Mouse (Mus musculus): ENCODE measurements around the gene Brd7. TPM values are rescaled to one million over a fixed set of nuclear protein-coding genes. Genes with fewer than 3 reads are reported as not detected.

Gene Brd7
- polyA plus RNA-seq, 1 experiment from 2014 or later = 61.3 TPM

GRCm38 (mm10) chr8:88305814-88306213 is 56.2 kb downstream of the Brd7 start:
- 74% methylated on average over 4 of the region's 4 CpGs for WGBS (ENCODE audit: insufficient replicate concordance)
- Histone ChIP-seq H3K27ac (no peak overlapping the region), H3K9me3 (replicated peaks) (no peaks in the 10 kb centered on the region), H3K9ac (no peak overlapping the region), H3K4me1 (peaks cover 55% of the 10 kb centered on the region), H3K4me3 (no peak overlapping the region), H3K36me3 (peaks cover 76% of the 10 kb centered on the region), H3K27me3 (replicated peaks) (no peaks in the 10 kb centered on the region), H3K4me2 (no peak overlapping the region)
- ATAC-seq = no peak

DNA sequence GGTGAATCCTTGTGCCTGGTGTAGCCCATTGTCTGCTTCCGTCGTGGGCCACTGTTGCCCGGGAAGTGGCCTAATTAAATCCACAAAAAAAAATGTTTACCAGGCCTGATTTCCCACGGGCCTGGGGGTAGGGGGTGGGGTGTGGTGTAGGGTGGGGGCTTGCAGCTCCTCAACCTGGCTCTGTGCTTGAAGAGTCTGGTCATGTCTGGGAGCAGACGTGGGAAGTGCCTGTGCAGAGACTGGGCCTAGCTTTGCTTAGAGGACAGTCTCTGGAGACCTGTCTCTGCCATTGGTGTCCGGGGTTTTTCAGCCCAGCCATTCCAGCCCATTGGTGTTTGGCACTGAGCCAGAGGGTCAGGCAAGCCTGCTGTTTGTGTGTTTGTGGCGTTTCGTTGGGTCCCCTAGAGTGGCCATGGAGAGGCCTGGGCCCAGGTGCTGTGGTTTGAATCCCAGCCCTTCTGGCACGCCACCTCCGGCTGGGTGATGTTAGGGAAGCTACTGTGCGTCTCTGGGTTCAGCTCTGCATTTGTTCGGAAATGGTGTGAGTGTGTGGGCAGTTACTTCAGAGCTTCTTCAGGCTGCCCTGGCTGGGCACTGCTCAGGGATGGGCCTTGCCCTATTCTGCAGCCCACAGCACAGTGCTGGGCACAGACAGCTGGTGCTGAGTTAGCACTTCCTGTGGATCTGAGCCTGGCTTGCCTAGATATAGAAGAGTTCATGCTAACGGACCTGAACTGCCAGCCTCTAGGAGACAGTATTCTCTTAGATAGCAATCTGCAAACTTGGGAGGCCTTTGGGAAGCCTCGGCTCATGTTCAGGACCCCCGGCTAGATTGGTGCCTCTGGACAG is 60.2 kb downstream of the Brd7 start:
- Histone ChIP-seq H3K36me3 (peaks cover 42% of the 10 kb centered on the region), H3K9ac (peak overlapping the region; percentile 80), H3K27ac (peak overlapping the region; percentile 93), H3K4me3 (peak overlapping the region; percentile 65), H3K4me1 (peaks cover 92% of the 10 kb centered on the region), H3K9me3 (replicated peaks) (no peaks in the 10 kb centered on the region), H3K4me2 (peak overlapping the region; percentile 86), H3K27me3 (replicated peaks) (no peaks in the 10 kb centered on the region)
- WGBS (ENCODE audit: insufficient replicate concordance) = 55% methylated on average over 15 of the region's 15 CpGs
- peak; percentile 65 for ATAC-seq

DNA sequence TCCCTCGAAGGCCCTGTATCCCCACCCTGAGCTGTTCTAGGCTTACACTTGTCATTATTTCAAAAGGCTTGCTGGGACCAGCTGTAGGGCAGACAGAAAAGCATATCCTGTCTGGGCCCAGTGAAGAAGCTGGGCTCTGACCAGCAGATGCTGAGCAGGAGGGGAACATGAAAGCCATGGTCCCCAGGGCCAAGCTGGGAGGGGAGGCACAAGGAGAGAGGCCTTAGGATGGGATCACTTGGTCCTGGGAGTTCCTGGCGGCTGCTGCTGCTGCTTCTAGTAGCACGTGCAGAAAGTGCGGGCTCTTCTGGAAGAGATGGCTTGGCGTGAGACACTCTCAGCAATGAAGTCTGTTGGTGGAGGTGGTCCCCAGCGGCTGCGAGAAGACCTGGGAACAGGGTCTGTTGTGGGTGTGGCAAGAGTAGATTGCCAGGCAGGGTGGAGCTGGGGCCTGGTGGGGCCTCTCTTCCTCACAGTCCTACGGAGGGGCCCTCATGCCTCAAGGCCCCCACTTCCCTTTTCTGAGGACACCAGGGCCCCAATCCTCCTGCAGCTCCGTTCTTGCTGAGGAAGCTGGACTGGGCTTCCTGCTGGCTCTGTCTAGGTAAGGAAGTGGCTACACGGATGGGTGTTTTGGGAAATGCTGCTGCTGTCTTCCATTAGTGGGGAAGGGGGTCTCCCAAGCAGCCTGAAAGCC is 61.9 kb downstream of the Brd7 start:
- Histone ChIP-seq H3K36me3 (peaks cover 46% of the 10 kb centered on the region), H3K4me2 (peak overlapping the region; percentile 86), H3K27ac (peak overlapping the region; percentile 93), H3K9me3 (replicated peaks) (no peaks in the 10 kb centered on the region), H3K4me3 (peak overlapping the region; percentile 65), H3K9ac (peak overlapping the region; percentile 80), H3K27me3 (replicated peaks) (no peaks in the 10 kb centered on the region), H3K4me1 (peaks cover 98% of the 10 kb centered on the region)
- peak; percentile 84 for ATAC-seq
- WGBS (ENCODE audit: insufficient replicate concordance) = 11% methylated on average over 10 of the region's 10 CpGs

- 69% methylated on average over 10 of the region's 10 CpGs for WGBS (ENCODE audit: insufficient replicate concordance)
- peaks cover 100% of the 10 kb centered on the region for H3K4me1 ChIP-seq
- no peak overlapping the region for H3K4me3 ChIP-seq
- peak overlapping the region; percentile 80 for H3K9ac ChIP-seq
- ATAC-seq = no peak
- peak overlapping the region; percentile 93 for H3K27ac ChIP-seq
- H3K9me3 ChIP-seq (replicated peaks) = no peaks in the 10 kb centered on the region
- H3K36me3 ChIP-seq = peaks cover 34% of the 10 kb centered on the region
- H3K4me2 ChIP-seq = peak overlapping the region; percentile 86
- H3K27me3 ChIP-seq (replicated peaks) = no peaks in the 10 kb centered on the region
These were observed 63.3 kb downstream of the Brd7 start for GRCm38 (mm10) chr8:88298733-88299103.

GRCm38 (mm10) chr8:88297976-88298732 is 63.8 kb downstream of the Brd7 start:
- Histone ChIP-seq H3K9ac (peak overlapping the region; percentile 80), H3K27ac (peak overlapping the region; percentile 93)

GRCm38 (mm10) chr8:88294977-88295376 is 67.0 kb downstream of the Brd7 start:
- no peaks in the 10 kb centered on the region for H3K27me3 ChIP-seq (replicated peaks)
- no peaks in the 10 kb centered on the region for H3K9me3 ChIP-seq (replicated peaks)
- H3K4me3 ChIP-seq = peak overlapping the region; percentile 24
- no peak for ATAC-seq
- H3K4me1 ChIP-seq = peaks cover 99% of the 10 kb centered on the region
- peak overlapping the region; percentile 44 for H3K9ac ChIP-seq
- 60% methylated on average over 2 of the region's 2 CpGs for WGBS (ENCODE audit: insufficient replicate concordance)
- peaks cover 21% of the 10 kb centered on the region for H3K36me3 ChIP-seq
- H3K27ac ChIP-seq = peak overlapping the region; percentile 68
- H3K4me2 ChIP-seq = peak overlapping the region; percentile 51

More at GRCm38 (mm10) chr8:88297976-88298732, 63.8 kb downstream of the Brd7 start:
- ATAC-seq = peak; percentile 77
- Histone ChIP-seq H3K4me1 (peaks cover 100% of the 10 kb centered on the region), H3K4me3 (0 out of 2 replicates have a peak overlapping the region, but pooled peaks have one; percentile 6), H3K4me2 (peak overlapping the region; percentile 86), H3K36me3 (peaks cover 29% of the 10 kb centered on the region), H3K27me3 (replicated peaks) (no peaks in the 10 kb centered on the region), H3K9me3 (replicated peaks) (no peaks in the 10 kb centered on the region)
- WGBS (ENCODE audit: insufficient replicate concordance) = 18% methylated on average over 12 of the region's 12 CpGs

GRCm38 (mm10) chr8:88293590-88294356 is 68.2 kb downstream of the Brd7 start:
- H3K9ac ChIP-seq = peak overlapping the region; percentile 44
- 29% methylated on average over 9 of the region's 9 CpGs for WGBS (ENCODE audit: insufficient replicate concordance)
- peak overlapping the region; percentile 24 for H3K4me3 ChIP-seq

DNA sequence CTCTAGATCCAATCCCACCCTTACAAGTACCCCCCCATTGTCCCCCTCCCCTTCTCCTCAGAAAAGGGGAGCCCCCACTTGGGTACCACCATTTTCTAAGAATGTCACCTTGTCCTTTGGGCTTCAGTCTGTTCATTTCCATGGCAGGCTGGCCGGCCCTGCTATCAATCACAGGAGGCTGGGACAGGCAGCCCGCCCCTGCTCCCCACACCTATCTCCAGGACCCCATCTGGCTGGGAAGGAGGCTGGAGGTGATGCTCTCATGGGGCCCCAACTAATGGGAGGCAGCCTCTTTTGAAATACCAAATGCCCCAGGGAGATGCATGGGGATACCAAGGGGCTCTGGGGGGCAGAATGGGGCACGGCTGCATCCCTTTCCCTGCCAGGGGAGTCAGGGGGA is 69.1 kb downstream of the Brd7 start:
- Histone ChIP-seq H3K27ac (peak overlapping the region; percentile 68), H3K4me1 (peaks cover 99% of the 10 kb centered on the region)
- ATAC-seq = peak; percentile 50; the same call in 1 of the 2 replicates

More at GRCm38 (mm10) chr8:88293590-88294356, 68.2 kb downstream of the Brd7 start:
- Histone ChIP-seq H3K27me3 (replicated peaks) (no peaks in the 10 kb centered on the region), H3K36me3 (peaks cover 21% of the 10 kb centered on the region), H3K9me3 (replicated peaks) (no peaks in the 10 kb centered on the region), H3K27ac (peak overlapping the region; percentile 68), H3K4me2 (peak overlapping the region; percentile 51), H3K4me1 (peaks cover 99% of the 10 kb centered on the region)
- ATAC-seq = no peak

GRCm38 (mm10) chr8:88291305-88291690 is 70.7 kb downstream of the Brd7 start:
- WGBS (ENCODE audit: insufficient replicate concordance) = 84% methylated on average over 11 of the region's 11 CpGs
- H3K4me2 ChIP-seq = no peak overlapping the region
- no peak overlapping the region for H3K4me3 ChIP-seq
- peaks cover 93% of the 10 kb centered on the region for H3K4me1 ChIP-seq
- no peaks in the 10 kb centered on the region for H3K9me3 ChIP-seq (replicated peaks)
- no peak for ATAC-seq
- H3K27me3 ChIP-seq (replicated peaks) = no peaks in the 10 kb centered on the region
- H3K9ac ChIP-seq = no peak overlapping the region
- H3K27ac ChIP-seq = peak overlapping the region; percentile 38; the same call in 1 of the 2 replicates
- peaks cover 13% of the 10 kb centered on the region for H3K36me3 ChIP-seq

More for the DNA sequence above, 69.1 kb downstream of the Brd7 start:
- Histone ChIP-seq H3K9me3 (replicated peaks) (no peaks in the 10 kb centered on the region), H3K27me3 (replicated peaks) (no peaks in the 10 kb centered on the region), H3K4me3 (no peak overlapping the region), H3K9ac (peak overlapping the region; percentile 44), H3K4me2 (peak overlapping the region; percentile 51), H3K36me3 (peaks cover 21% of the 10 kb centered on the region)
- 35% methylated on average over 3 of the region's 3 CpGs for WGBS (ENCODE audit: insufficient replicate concordance)

DNA sequence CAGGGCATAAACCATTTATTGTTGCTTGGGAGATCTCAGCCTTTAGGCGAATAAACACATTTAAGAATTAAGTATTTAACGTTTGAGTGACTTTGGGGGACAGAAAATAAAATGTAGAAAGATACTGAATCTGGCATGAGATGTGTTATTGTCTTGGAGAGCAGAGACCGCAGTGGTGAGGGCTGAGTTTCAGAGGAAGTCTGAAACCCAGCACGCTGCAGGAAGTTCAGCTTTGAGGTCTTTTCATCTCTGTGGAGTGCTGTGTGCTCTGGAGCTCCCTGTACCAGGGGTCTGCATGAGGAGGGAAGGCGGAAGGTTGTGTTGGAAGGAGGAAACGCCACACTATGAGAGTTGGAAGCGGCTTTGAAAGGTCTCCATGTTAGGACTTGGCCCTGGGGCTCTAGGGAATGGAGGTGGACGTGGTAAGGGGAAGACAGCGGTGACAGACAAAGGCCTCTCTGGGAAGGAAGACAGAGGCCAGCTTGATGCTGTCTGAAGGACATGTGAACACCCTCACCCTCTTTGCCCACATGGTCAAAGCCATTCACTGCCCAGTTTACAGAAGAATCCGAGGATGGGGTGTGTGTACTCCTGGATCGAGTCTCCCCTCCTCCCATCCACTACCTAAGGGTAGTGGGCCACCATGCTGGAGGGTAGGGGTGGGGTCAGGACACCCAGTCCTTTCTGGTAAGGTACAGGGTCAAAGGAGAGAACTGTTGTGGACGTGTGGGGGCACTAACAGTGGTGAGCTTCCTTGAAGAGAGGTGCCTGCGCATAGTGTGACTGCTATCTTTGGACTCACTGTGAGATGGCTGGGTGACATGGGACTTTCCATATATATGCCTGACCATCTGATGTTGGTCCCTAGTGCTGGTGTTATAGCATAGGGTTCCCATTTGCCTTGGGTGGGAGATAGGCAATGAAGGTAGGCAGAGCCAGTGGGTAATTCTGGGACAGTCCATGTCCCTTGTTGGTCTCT is 71.4 kb downstream of the Brd7 start:
- 66% methylated on average over 13 of the region's 13 CpGs for WGBS (ENCODE audit: insufficient replicate concordance)
- ATAC-seq = no peak
- H3K4me3 ChIP-seq = no peak overlapping the region
- no peaks in the 10 kb centered on the region for H3K27me3 ChIP-seq (replicated peaks)
- H3K9ac ChIP-seq = peak overlapping the region; percentile 18; the same call in 1 of the 2 replicates
- peaks cover 6% of the 10 kb centered on the region for H3K36me3 ChIP-seq
- peaks cover 93% of the 10 kb centered on the region for H3K4me1 ChIP-seq
- H3K27ac ChIP-seq = peak overlapping the region; percentile 61
- H3K9me3 ChIP-seq (replicated peaks) = no peaks in the 10 kb centered on the region
- no peak overlapping the region; the same call in 1 of the 2 replicates for H3K4me2 ChIP-seq
